Mouse (Mus musculus) lung, postnatal 36 days (tissue): Measurements from ENCODE around the gene Asb4.

Experiments
- DNase-seq: peaks from one replicate; pipeline ENCODE4 v3.0.0; 2022; ENCODE audit warnings: mixed read lengths

Gene Asb4

DNA sequence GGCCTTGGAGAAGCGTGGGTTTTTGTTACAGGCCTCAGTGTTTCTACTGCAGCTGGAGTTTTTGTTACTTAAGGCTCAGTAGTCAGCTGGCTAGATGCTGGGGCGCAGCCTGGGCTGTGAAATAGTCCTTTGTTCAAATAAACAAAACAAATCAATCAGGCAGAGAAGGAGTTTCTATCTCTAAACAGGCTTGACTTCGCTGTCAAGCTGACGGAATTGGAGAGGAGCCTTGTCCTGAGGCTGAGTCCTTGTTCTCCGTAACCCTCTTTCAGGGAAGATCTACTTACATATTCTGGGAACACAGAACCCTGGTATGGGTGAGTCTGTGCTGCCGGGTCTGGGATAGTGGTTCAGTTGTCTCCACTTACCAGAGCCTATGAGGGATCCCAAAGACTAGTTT is 64.4 kb downstream of the Asb4 start:
- DNase-seq: no peak

DNA sequence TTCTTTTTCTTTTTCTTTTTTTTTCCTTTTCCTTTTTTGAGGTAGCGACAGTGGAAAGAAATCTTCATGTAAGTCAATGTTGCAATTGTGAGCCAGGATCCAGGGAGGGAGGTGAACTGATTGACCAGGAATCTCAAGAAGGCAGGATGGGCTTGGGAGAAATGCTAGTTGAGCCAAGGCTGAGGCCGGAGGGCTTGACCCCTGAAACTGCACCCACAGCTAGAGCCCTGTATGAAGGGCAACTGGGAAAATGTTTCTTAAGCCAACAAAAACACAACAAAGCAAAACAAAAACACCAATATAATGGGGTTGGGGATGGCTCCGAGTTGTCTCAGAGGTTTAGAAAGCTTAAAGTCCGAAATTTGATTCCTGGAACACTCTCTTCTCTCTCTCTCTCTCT is 65.2 kb downstream of the Asb4 start:
- peak; percentile 26 for DNase-seq

- DNase-seq: no peak
Observed at GRCm38 (mm10) chr6:5449878-5450277, 66.7 kb downstream of the Asb4 start.

DNA sequence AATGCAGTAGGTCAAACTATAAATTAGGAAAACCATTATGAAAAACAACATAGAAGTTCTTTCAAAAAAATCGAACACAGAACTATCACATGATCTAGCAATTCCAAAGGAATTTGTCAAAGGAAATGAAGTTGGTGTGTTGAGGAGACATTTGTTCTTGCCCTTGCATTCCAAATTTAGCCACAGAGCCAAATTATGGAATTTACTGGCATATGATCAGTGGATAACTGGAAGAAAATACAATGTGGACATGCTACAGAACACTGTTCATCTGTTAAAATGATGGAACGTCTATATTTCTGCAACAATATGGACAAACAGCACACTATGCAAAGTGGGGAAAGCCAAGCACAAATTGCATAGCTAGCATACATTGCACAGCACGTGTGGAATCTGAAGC is 72.7 kb downstream of the Asb4 start:
- DNase-seq: no peak

DNA sequence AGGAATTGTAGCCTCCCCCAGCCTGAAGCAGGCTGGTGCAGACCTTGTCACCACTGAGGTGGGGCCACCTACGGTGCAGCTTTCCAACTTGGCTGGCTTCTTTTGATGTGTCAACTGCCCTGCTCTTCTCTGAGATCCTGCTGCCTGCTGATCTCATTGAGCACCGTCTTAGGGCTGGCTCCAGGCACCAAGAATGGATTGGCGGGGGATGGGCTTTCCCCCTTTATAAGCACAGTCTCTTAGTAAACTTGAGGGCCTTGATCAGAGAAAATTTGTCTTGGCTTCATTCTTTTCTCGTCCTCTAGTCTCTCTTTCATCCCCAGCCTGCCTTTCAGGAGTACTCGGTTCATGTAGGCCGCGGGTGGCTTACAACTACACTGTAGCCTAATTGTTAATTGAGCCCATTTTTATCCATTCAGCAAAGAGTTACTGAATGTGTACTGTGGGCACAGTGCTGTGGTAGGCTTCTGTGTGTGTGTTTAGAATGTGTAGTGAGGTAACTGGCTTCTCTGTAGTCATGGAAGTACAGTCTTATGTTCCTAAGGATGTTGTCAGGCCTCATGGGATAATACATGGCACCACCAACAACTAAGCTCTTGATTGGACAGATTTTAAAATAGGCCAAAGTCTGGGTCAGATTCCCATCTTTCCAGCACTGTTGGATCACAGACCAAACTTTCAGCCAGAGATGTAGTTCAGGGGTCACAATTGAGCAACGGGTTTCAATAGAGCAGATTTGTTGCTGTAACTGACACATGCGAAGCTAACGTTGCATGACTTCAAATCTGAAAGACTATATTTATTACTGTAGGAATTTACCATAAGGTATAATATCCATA is 87.5 kb downstream of the Asb4 start:
- DNase-seq: peak; percentile 11

GRCm38 (mm10) chr6:5472692-5473091 is 89.5 kb downstream of the Asb4 start:
- DNase-seq: peak; percentile 41

GRCm38 (mm10) chr6:5474021-5474420 is 90.8 kb downstream of the Asb4 start:
- DNase-seq: no peak

GRCm38 (mm10) chr6:5481066-5481465 is 97.9 kb downstream of the Asb4 start:
- no peak for DNase-seq

- no peak for DNase-seq
Observed at GRCm38 (mm10) chr6:5482270-5482783, 99.1 kb downstream of the Asb4 start.
